Mouse (Mus musculus): Measurements from ENCODE around the gene Npepps.

DNA sequence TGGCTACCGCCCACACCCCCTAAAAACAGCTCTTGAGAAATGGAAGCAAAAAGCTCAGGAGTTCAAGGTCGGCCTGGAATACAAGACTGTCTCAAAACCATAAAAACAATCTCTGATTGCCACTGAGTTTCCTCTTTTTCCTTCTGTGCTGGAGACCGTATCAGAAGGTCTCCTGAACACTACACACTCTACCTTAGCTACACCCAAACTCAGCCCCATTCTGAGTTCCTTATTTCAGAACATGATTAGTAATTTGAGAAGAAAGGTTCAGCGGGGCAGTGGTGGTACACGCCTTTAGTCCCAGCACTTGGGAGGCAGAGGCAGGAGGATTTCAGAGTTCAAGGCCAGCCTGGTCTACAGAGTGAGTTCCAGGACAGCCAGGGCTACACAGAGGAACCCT is 99.4 kb downstream of the Npepps start:
- TF ChIP-seq CTCF (IDR thresholded peaks at IDR 0.05; ENCODE audit: low read depth, low read length) (no peak), POLR2A (IDR thresholded peaks at IDR 0.05; ENCODE audit: borderline replicate concordance, low read depth, low read length) (no peak)

All from bone marrow macrophage, adult 2 months (primary cell).